Mouse (Mus musculus) heart, adult 2 months (tissue): ENCODE measurements around the gene Prkar1b.
A peak's percentile ranks its signal among the peaks of the same experiment; 100 is the strongest.

Experiments used
- CTCF ChIP-seq: fragments of 200-600 bp; IDR thresholded peaks from 2 replicates; pipeline ENCODE4 v1.8.1; 2022; ENCODE audit warnings: antibody characterized with exemption, mild to moderate bottlenecking, moderate library complexity
- EP300 ChIP-seq: fragments of 200-500 bp; IDR thresholded peaks from 2 replicates; pipeline ENCODE4 v1.6.1; 2011; ENCODE audit warnings: low read depth, low read length, control low read depth; ENCODE audit not compliant: insufficient read depth
- POLR2A ChIP-seq: fragments of 200-500 bp; IDR thresholded peaks from 2 replicates; pipeline ENCODE4 v1.6.1; 2011; ENCODE audit warnings: mild to moderate bottlenecking, low read depth, low read length, control low read depth; ENCODE audit not compliant: insufficient read depth

GRCm38 (mm10) chr5:139015097-139015496, 134.7 kb downstream of the Prkar1b start:
- peak; percentile 29 for TF ChIP-seq CTCF
- TF ChIP-seq POLR2A = no peak
- TF ChIP-seq EP300 = no peak
